Mouse (Mus musculus): ENCODE data around the gene Adcy9. TPM values are rescaled to one million over a fixed set of nuclear protein-coding genes. Genes with fewer than 3 reads are reported as not detected.

Adcy9 gene
- 2.5 and 2.8 TPM in 2 replicates for polyA plus RNA-seq (2015; fragmentation: Nextera tagmentation; extraction: Ambion mirVana)

GRCm38 (mm10) chr16:4420298-4421054 is at the start of gene Adcy9:
Gene Adcy9 (minus strand): TSS chr16:4420498.
- peak; percentile 89 for ATAC-seq
- Histone ChIP-seq H3K9me3 (ENCODE audit: control insufficient read depth, low read length) (no peaks in the 10 kb centered on the region), H3K36me3 (ENCODE audit: control insufficient read depth, insufficient read depth) (no peaks in the 10 kb centered on the region), H3K9ac (replicated peaks; ENCODE audit: low read depth, low read length) (peak within 1 kb of the TSS; percentile 73), H3K4me3 (replicated peaks; ENCODE audit: low read length) (peak within 1 kb of the TSS; percentile 87), H3K27me3 (replicated peaks; ENCODE audit: control insufficient read depth, insufficient read depth, low read length) (peaks cover 5% of the 10 kb centered on the region; the same call in 1 of the 2 replicates), H3K4me1 (replicated peaks; ENCODE audit: control insufficient read depth, insufficient read depth, low read length) (peaks cover 31% of the 10 kb centered on the region), H3K4me2 (ENCODE audit: low read length) (peak within 1 kb of the TSS; percentile 97), H3K27ac (ENCODE audit: low read length) (peak within 1 kb of the TSS; percentile 61)
- 1% methylated on average over 45 of the region's 64 CpGs for WGBS

GRCm38 (mm10) chr16:4469599-4470352 is 49.5 kb upstream of the Adcy9 start:
- no peaks in the 10 kb centered on the region for H3K36me3 ChIP-seq (ENCODE audit: control insufficient read depth, insufficient read depth)
- no peak for ATAC-seq
- WGBS = 72% methylated on average over 10 of the region's 10 CpGs
- H3K27ac ChIP-seq (ENCODE audit: low read length) = no peak overlapping the region
- 0 out of 2 replicates have a peak, but pooled peaks cover 6% of the 10 kb centered on the region for H3K4me1 ChIP-seq (replicated peaks; ENCODE audit: control insufficient read depth, insufficient read depth, low read length)
- no peak overlapping the region for H3K9ac ChIP-seq (replicated peaks; ENCODE audit: low read depth, low read length)
- H3K27me3 ChIP-seq (replicated peaks; ENCODE audit: control insufficient read depth, insufficient read depth, low read length) = no peaks in the 10 kb centered on the region
- no peak overlapping the region for H3K4me2 ChIP-seq (ENCODE audit: low read length)
- no peak overlapping the region for H3K4me3 ChIP-seq (replicated peaks; ENCODE audit: low read length)
- H3K9me3 ChIP-seq (ENCODE audit: control insufficient read depth, low read length) = no peaks in the 10 kb centered on the region

- Histone ChIP-seq H3K9me3 (ENCODE audit: control insufficient read depth, low read length) (no peaks in the 10 kb centered on the region), H3K4me2 (ENCODE audit: low read length) (no peak overlapping the region), H3K27me3 (replicated peaks; ENCODE audit: control insufficient read depth, insufficient read depth, low read length) (no peaks in the 10 kb centered on the region), H3K36me3 (ENCODE audit: control insufficient read depth, insufficient read depth) (no peaks in the 10 kb centered on the region), H3K9ac (replicated peaks; ENCODE audit: low read depth, low read length) (no peak overlapping the region), H3K4me3 (replicated peaks; ENCODE audit: low read length) (no peak overlapping the region), H3K27ac (ENCODE audit: low read length) (no peak overlapping the region), H3K4me1 (replicated peaks; ENCODE audit: control insufficient read depth, insufficient read depth, low read length) (no peaks in the 10 kb centered on the region)
- 85% methylated on average over 9 of the region's 9 CpGs for WGBS
- no peak for ATAC-seq
These were observed 44.3 kb upstream of the Adcy9 start for GRCm38 (mm10) chr16:4464529-4465089.

- no peaks in the 10 kb centered on the region for H3K9me3 ChIP-seq (ENCODE audit: control insufficient read depth, low read length)
- H3K4me3 ChIP-seq (replicated peaks; ENCODE audit: low read length) = no peak overlapping the region
- H3K27ac ChIP-seq (ENCODE audit: low read length) = no peak overlapping the region
- H3K36me3 ChIP-seq (ENCODE audit: control insufficient read depth, insufficient read depth) = no peaks in the 10 kb centered on the region
- H3K27me3 ChIP-seq (replicated peaks; ENCODE audit: control insufficient read depth, insufficient read depth, low read length) = no peaks in the 10 kb centered on the region
- H3K4me1 ChIP-seq (replicated peaks; ENCODE audit: control insufficient read depth, insufficient read depth, low read length) = no peaks in the 10 kb centered on the region
- no peak overlapping the region for H3K4me2 ChIP-seq (ENCODE audit: low read length)
- 83% methylated on average over 3 of the region's 3 CpGs for WGBS
- no peak overlapping the region for H3K9ac ChIP-seq (replicated peaks; ENCODE audit: low read depth, low read length)
- ATAC-seq = no peak
These were observed 37.6 kb upstream of the Adcy9 start for GRCm38 (mm10) chr16:4457927-4458326.

GRCm38 (mm10) chr16:4456391-4456790 is 36.1 kb upstream of the Adcy9 start:
- no peak overlapping the region for H3K4me3 ChIP-seq (replicated peaks; ENCODE audit: low read length)
- H3K9ac ChIP-seq (replicated peaks; ENCODE audit: low read depth, low read length) = no peak overlapping the region
- H3K27ac ChIP-seq (ENCODE audit: low read length) = no peak overlapping the region
- no peaks in the 10 kb centered on the region for H3K27me3 ChIP-seq (replicated peaks; ENCODE audit: control insufficient read depth, insufficient read depth, low read length)
- ATAC-seq = no peak
- WGBS = 83% methylated on average over 5 of the region's 5 CpGs
- no peak overlapping the region for H3K4me2 ChIP-seq (ENCODE audit: low read length)
- no peaks in the 10 kb centered on the region for H3K36me3 ChIP-seq (ENCODE audit: control insufficient read depth, insufficient read depth)
- no peaks in the 10 kb centered on the region for H3K9me3 ChIP-seq (ENCODE audit: control insufficient read depth, low read length)
- H3K4me1 ChIP-seq (replicated peaks; ENCODE audit: control insufficient read depth, insufficient read depth, low read length) = no peaks in the 10 kb centered on the region

GRCm38 (mm10) chr16:4455693-4456092 is 35.4 kb upstream of the Adcy9 start:
- H3K9me3 ChIP-seq (ENCODE audit: control insufficient read depth, low read length) = no peaks in the 10 kb centered on the region
- 86% methylated on average over 4 of the region's 4 CpGs for WGBS
- ATAC-seq = no peak
- no peak overlapping the region for H3K4me2 ChIP-seq (ENCODE audit: low read length)
- H3K36me3 ChIP-seq (ENCODE audit: control insufficient read depth, insufficient read depth) = no peaks in the 10 kb centered on the region
- H3K27ac ChIP-seq (ENCODE audit: low read length) = no peak overlapping the region
- H3K4me3 ChIP-seq (replicated peaks; ENCODE audit: low read length) = no peak overlapping the region
- H3K4me1 ChIP-seq (replicated peaks; ENCODE audit: control insufficient read depth, insufficient read depth, low read length) = no peaks in the 10 kb centered on the region
- no peaks in the 10 kb centered on the region for H3K27me3 ChIP-seq (replicated peaks; ENCODE audit: control insufficient read depth, insufficient read depth, low read length)
- no peak overlapping the region for H3K9ac ChIP-seq (replicated peaks; ENCODE audit: low read depth, low read length)

GRCm38 (mm10) chr16:4454563-4454962 is 34.3 kb upstream of the Adcy9 start:
- Histone ChIP-seq H3K4me3 (replicated peaks; ENCODE audit: low read length) (no peak overlapping the region), H3K36me3 (ENCODE audit: control insufficient read depth, insufficient read depth) (no peaks in the 10 kb centered on the region), H3K27me3 (replicated peaks; ENCODE audit: control insufficient read depth, insufficient read depth, low read length) (no peaks in the 10 kb centered on the region), H3K4me1 (replicated peaks; ENCODE audit: control insufficient read depth, insufficient read depth, low read length) (no peaks in the 10 kb centered on the region), H3K4me2 (ENCODE audit: low read length) (no peak overlapping the region), H3K9ac (replicated peaks; ENCODE audit: low read depth, low read length) (no peak overlapping the region), H3K9me3 (ENCODE audit: control insufficient read depth, low read length) (no peaks in the 10 kb centered on the region), H3K27ac (ENCODE audit: low read length) (no peak overlapping the region)
- 84% methylated on average over 7 of the region's 7 CpGs for WGBS
- no peak for ATAC-seq

- WGBS = 97% methylated on average over 6 of the region's 6 CpGs
- no peaks in the 10 kb centered on the region for H3K36me3 ChIP-seq (ENCODE audit: control insufficient read depth, insufficient read depth)
- H3K4me3 ChIP-seq (replicated peaks; ENCODE audit: low read length) = no peak overlapping the region
- H3K9me3 ChIP-seq (ENCODE audit: control insufficient read depth, low read length) = no peaks in the 10 kb centered on the region
- no peak overlapping the region for H3K9ac ChIP-seq (replicated peaks; ENCODE audit: low read depth, low read length)
- no peak overlapping the region for H3K27ac ChIP-seq (ENCODE audit: low read length)
- no peaks in the 10 kb centered on the region for H3K4me1 ChIP-seq (replicated peaks; ENCODE audit: control insufficient read depth, insufficient read depth, low read length)
- H3K27me3 ChIP-seq (replicated peaks; ENCODE audit: control insufficient read depth, insufficient read depth, low read length) = no peaks in the 10 kb centered on the region
- H3K4me2 ChIP-seq (ENCODE audit: low read length) = no peak overlapping the region
- no peak for ATAC-seq
These were observed 29.1 kb upstream of the Adcy9 start for GRCm38 (mm10) chr16:4449418-4449817.

- H3K27me3 ChIP-seq (replicated peaks; ENCODE audit: control insufficient read depth, insufficient read depth, low read length) = no peaks in the 10 kb centered on the region
- H3K4me3 ChIP-seq (replicated peaks; ENCODE audit: low read length) = no peak overlapping the region
- ATAC-seq = peak; percentile 28; the same call in 1 of the 2 replicates
- no peaks in the 10 kb centered on the region for H3K36me3 ChIP-seq (ENCODE audit: control insufficient read depth, insufficient read depth)
- no peaks in the 10 kb centered on the region for H3K4me1 ChIP-seq (replicated peaks; ENCODE audit: control insufficient read depth, insufficient read depth, low read length)
- H3K9ac ChIP-seq (replicated peaks; ENCODE audit: low read depth, low read length) = no peak overlapping the region
- no peak overlapping the region for H3K27ac ChIP-seq (ENCODE audit: low read length)
- no peak overlapping the region for H3K4me2 ChIP-seq (ENCODE audit: low read length)
- H3K9me3 ChIP-seq (ENCODE audit: control insufficient read depth, low read length) = no peaks in the 10 kb centered on the region
- 24% methylated on average over 9 of the region's 9 CpGs for WGBS
These were observed 27.9 kb upstream of the Adcy9 start for GRCm38 (mm10) chr16:4448235-4448634.
